Mouse (Mus musculus): ENCODE measurements around the gene Proca1. TPM values are rescaled to one million over a fixed set of nuclear protein-coding genes. Genes with fewer than 3 reads are reported as not detected.
A peak's percentile ranks its signal among the peaks of the same experiment; 100 is the strongest.

Gene Proca1
- polyA plus RNA-seq, 1 experiment, result 0.20 TPM

DNA sequence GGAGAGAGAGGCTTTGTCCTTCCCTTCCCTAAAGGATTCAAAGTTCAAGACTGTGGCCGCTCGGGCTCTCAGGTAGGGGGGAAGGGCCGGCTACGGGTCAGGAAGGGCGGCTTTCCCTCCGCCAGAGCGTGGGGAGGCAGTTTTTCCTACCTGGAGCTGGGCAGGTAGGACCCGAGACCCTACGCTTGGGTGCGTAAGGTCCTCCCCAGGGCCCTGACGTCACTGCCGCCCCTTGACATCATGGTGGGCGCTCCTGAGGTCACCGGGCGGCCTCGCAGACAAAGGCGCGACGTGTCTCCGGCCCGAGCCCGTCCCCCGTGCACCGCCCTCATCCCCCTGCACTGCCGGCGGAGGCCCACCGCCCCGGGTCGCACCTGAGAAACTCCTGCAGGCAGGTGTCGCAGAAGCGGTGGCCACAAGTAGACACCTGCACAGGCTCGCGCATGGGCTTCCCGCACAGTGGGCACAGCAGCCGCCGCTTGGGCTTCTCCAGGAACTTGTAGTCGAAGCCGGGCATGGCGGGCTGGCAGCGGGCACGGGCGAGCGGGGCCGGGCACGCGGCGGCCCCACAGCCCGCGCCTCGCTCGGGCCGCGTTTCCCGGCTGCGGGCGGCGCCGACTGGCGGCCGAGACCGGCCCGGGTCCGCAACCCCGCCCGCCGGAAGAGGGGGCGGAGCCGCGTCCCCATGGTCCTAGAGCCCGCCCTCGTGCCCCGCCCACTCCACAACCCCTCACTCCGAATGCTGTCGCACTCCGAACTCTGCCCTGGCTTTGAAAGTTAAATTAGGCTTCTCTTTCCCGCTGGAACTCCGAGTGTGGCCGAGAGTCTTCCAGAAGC is 28.1 kb upstream of the Proca1 start, which contains the start of gene Traf4:
Traf4 (minus strand) TSS at position 666 of the 837 bp plus-strand sequence.
- under 1% methylated on average over 67 of the region's 78 CpGs for WGBS
- Histone ChIP-seq H3K27me3 (ENCODE audit: control insufficient read depth, insufficient read depth, low read length) (no peaks in the 10 kb centered on the region), H3K4me1 (ENCODE audit: control insufficient read depth, insufficient read depth, insufficient read length) (peaks cover 20% of the 10 kb centered on the region; the same call in 1 of the 2 replicates), H3K4me3 (ENCODE audit: extremely low read depth, insufficient read depth, insufficient read length) (peak within 1 kb of the TSS; percentile 89), H3K36me3 (ENCODE audit: control insufficient read depth, insufficient read depth, low read length) (peaks cover 7% of the 10 kb centered on the region; the same call in 1 of the 2 replicates), H3K27ac (ENCODE audit: insufficient read depth, low read length) (peak within 1 kb of the TSS; percentile 80)
- TF ChIP-seq POLR2A (IDR thresholded peaks at IDR 0.05; ENCODE audit: low read depth, low read length) (no peak; the same call in none of the 2 replicates), CTCF (IDR thresholded peaks at IDR 0.05; ENCODE audit: extremely low read depth, insufficient read depth, insufficient read length, insufficient replicate concordance) (no peak)
- DNase-seq (ENCODE audit: low read depth in 1 of 2, low spot score in 2 of 2), result peak; percentile 63 to 83

DNA sequence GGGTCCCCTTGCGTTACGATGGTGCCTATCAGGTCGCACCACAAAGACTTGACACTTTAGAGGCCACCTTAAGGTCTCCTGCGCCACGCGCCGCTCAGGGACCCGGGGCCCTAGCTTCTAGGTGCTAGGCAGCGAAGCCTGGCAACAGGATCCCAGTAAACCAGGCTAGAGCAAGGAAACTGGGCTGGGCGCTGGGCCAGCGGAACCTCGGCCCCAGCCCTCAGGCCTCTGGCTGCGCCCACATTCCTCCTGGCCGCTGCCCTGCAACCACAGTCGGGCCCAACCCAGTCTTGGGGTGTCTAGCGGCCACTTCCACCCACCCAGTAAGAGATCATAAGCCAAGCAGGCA is 27.5 kb upstream of the Proca1 start:
- peaks cover 24% of the 10 kb centered on the region for H3K4me1 ChIP-seq (ENCODE audit: control insufficient read depth, insufficient read depth, insufficient read length)
- no peaks in the 10 kb centered on the region for H3K27me3 ChIP-seq (ENCODE audit: control insufficient read depth, insufficient read depth, low read length)
- H3K27ac ChIP-seq (ENCODE audit: insufficient read depth, low read length), result peak overlapping the region; percentile 75
- WGBS, result 5% methylated on average over 16 of the region's 16 CpGs
- peaks cover 5% of the 10 kb centered on the region; the same call in 1 of the 2 replicates for H3K36me3 ChIP-seq (ENCODE audit: control insufficient read depth, insufficient read depth, low read length)
- no peak for DNase-seq (ENCODE audit: low read depth in 1 of 2, low spot score in 2 of 2)
- H3K4me3 ChIP-seq (ENCODE audit: extremely low read depth, insufficient read depth, insufficient read length), result peak overlapping the region; percentile 70
- no peak for TF ChIP-seq POLR2A (IDR thresholded peaks at IDR 0.05; ENCODE audit: low read depth, low read length)
- no peak for TF ChIP-seq CTCF (IDR thresholded peaks at IDR 0.05; ENCODE audit: extremely low read depth, insufficient read depth, insufficient read length, insufficient replicate concordance)

DNA sequence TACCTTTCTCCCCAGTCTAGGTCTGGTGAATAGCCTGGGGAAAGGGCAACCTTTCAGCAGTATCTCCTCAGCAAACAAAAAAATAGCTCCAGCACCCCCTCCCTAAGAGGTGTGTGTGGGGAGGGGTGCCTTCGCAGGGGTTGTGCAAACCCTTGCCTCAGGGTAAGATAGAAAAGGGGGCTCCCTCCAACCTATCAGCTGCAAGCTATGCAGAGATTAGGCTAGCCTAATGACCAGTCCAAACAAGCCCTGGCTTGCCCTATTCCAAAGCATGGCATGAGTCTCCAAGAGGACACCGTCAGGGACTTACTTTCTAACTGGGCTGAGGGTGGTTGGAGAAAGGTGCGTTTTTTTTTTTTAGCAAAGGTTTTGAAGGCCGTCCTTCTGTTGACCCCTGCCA is 27.0 kb upstream of the Proca1 start:
- 0 out of 2 replicates have a peak, but pooled peaks cover 3% of the 10 kb centered on the region for H3K36me3 ChIP-seq (ENCODE audit: control insufficient read depth, insufficient read depth, low read length)
- no peaks in the 10 kb centered on the region for H3K27me3 ChIP-seq (ENCODE audit: control insufficient read depth, insufficient read depth, low read length)
- no peak overlapping the region for H3K4me3 ChIP-seq (ENCODE audit: extremely low read depth, insufficient read depth, insufficient read length)
- no peak overlapping the region for H3K27ac ChIP-seq (ENCODE audit: insufficient read depth, low read length)
- 77% methylated on average over 4 of the region's 4 CpGs for WGBS
- DNase-seq (ENCODE audit: low read depth in 1 of 2, low spot score in 2 of 2), result no peak
- TF ChIP-seq POLR2A (IDR thresholded peaks at IDR 0.05; ENCODE audit: low read depth, low read length) (no peak), CTCF (IDR thresholded peaks at IDR 0.05; ENCODE audit: extremely low read depth, insufficient read depth, insufficient read length, insufficient replicate concordance) (no peak)
- H3K4me1 ChIP-seq (ENCODE audit: control insufficient read depth, insufficient read depth, insufficient read length), result peaks cover 24% of the 10 kb centered on the region

DNA sequence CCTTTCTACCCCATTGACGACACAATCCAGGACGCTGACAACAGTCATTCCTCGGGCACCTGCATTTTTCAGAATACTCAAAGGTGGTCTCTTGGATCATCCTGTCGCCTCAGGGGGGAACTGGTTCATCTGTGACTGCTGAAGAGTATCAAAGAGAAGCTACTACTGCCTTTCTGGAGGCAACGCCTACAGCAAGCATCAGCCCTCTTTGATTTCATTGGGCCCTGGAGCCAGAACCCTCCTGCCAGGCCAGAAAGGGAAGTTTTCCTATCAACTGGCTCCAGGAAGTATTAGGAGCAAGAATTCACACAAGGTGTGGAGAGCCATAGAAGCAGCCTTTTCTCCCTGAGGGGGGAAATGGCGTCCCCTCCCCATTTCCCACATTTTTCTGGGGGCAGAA is 26.6 kb upstream of the Proca1 start:
- 92% methylated on average over 6 of the region's 6 CpGs for WGBS
- Histone ChIP-seq H3K4me3 (ENCODE audit: extremely low read depth, insufficient read depth, insufficient read length) (no peak overlapping the region), H3K4me1 (ENCODE audit: control insufficient read depth, insufficient read depth, insufficient read length) (peaks cover 24% of the 10 kb centered on the region), H3K27ac (ENCODE audit: insufficient read depth, low read length) (no peak overlapping the region), H3K36me3 (ENCODE audit: control insufficient read depth, insufficient read depth, low read length) (no peaks in the 10 kb centered on the region), H3K27me3 (ENCODE audit: control insufficient read depth, insufficient read depth, low read length) (no peaks in the 10 kb centered on the region)
- TF ChIP-seq POLR2A (IDR thresholded peaks at IDR 0.05; ENCODE audit: low read depth, low read length), result no peak
- TF ChIP-seq CTCF (IDR thresholded peaks at IDR 0.05; ENCODE audit: extremely low read depth, insufficient read depth, insufficient read length, insufficient replicate concordance), result no peak
- DNase-seq (ENCODE audit: low read depth in 1 of 2, low spot score in 2 of 2), result no peak

DNA sequence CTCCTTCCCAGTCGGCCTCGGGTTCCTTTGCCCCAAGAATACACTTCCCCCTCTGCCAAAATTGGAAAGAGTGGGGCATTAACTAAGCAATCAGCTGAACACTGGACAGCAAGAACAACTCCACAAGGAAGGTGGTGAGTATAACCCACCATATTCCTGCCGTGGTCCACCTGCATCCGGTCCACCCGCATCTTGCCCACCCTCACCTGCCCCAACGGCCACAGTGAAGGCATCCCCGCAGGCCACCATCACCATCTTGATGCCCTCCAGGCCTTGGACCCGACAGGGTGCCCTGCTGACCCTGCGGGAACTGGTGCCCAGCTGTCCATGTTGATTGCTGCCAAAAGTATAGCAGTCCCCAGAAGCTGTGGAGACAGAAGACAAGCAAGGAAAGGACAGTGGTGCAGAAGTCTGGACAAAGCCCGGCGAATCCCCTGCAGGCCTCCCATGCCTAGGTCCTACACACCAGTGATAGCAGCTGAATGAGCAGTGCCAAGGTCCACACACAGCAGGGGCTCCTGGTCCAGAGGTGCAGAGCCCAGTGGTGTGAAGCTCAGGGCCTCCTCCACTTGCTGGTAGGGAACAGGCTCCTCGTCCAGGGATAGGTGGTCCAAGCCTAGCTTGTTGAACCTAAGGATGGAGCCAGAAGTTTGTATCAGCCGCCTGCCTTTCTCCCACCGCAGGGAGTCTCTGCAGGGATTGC is 25.8 kb upstream of the Proca1 start:
- H3K4me1 ChIP-seq (ENCODE audit: control insufficient read depth, insufficient read depth, insufficient read length), result peaks cover 24% of the 10 kb centered on the region
- WGBS, result 95% methylated on average over 14 of the region's 14 CpGs
- TF ChIP-seq POLR2A (IDR thresholded peaks at IDR 0.05; ENCODE audit: low read depth, low read length), result no peak
- TF ChIP-seq CTCF (IDR thresholded peaks at IDR 0.05; ENCODE audit: extremely low read depth, insufficient read depth, insufficient read length, insufficient replicate concordance), result no peak
- H3K36me3 ChIP-seq (ENCODE audit: control insufficient read depth, insufficient read depth, low read length), result no peaks in the 10 kb centered on the region
- no peak overlapping the region for H3K27ac ChIP-seq (ENCODE audit: insufficient read depth, low read length)
- no peaks in the 10 kb centered on the region for H3K27me3 ChIP-seq (ENCODE audit: control insufficient read depth, insufficient read depth, low read length)
- no peak overlapping the region for H3K4me3 ChIP-seq (ENCODE audit: extremely low read depth, insufficient read depth, insufficient read length)
- no peak for DNase-seq (ENCODE audit: low read depth in 1 of 2, low spot score in 2 of 2)

DNA sequence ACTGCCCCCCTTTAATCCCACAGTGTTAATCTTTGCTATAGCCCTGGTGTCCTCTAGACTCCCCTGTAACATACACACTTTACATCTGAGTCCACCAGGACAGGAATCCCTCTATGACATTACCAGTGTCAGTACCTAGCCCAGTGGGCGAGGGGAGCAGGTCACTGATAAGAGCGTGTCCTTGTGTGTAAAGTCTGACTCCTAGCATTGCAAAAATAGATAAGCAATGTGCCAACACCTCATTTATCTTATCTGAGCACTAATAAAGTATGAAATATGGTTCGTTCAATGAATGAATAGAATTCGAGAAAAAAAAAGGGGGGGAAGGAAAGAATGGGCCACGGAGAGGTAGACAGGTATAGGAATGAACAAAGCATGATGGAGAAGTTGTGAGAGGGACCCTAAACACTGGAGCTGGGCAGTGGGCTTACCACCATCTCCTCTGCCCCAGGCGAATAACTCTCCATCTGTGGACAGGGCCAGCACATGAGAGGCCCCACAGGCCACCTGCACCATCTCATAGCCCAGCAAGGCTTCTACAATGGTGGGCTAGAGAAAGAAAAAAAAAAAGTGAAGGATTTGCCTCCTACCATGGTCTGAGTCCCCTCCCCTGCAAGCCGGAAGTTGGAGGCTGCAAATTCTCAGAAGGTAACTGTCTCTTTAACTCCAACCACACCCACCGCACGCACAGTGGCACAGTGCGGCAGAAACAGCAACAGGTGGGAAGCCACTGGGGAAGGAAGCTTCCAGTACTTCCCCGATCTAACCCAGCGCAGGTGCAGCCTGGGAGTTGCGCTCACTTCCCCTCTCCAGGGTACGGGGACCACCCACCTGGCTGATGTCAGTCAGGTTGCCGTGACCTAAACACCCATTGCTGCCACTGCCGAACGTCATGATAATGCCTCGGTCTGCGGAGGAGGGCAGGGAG is 24.4 kb upstream of the Proca1 start:
- H3K27me3 ChIP-seq (ENCODE audit: control insufficient read depth, insufficient read depth, low read length), result no peaks in the 10 kb centered on the region
- H3K27ac ChIP-seq (ENCODE audit: insufficient read depth, low read length), result peak overlapping the region; percentile 69
- TF ChIP-seq CTCF (IDR thresholded peaks at IDR 0.05; ENCODE audit: extremely low read depth, insufficient read depth, insufficient read length, insufficient replicate concordance), result no peak
- TF ChIP-seq POLR2A (IDR thresholded peaks at IDR 0.05; ENCODE audit: low read depth, low read length), result no peak
- peaks cover 15% of the 10 kb centered on the region for H3K4me1 ChIP-seq (ENCODE audit: control insufficient read depth, insufficient read depth, insufficient read length)
- peak; percentile 59 to 69 for DNase-seq (ENCODE audit: low read depth in 1 of 2, low spot score in 2 of 2)
- peak overlapping the region; percentile 48 for H3K4me3 ChIP-seq (ENCODE audit: extremely low read depth, insufficient read depth, insufficient read length)
- no peaks in the 10 kb centered on the region for H3K36me3 ChIP-seq (ENCODE audit: control insufficient read depth, insufficient read depth, low read length)
- 23% methylated on average over 19 of the region's 19 CpGs for WGBS
